Mouse (Mus musculus): ENCODE measurements at regions not wholly inside any gene's neighbourhood (a gene's known extent, or its start where the extent isn't known, plus 50 kb on each side); places are given as distances from the start of the nearest gene placed in this dataset.

GRCm38 (mm10) chr11:86881710-86882109, 74.2 kb upstream of the Dhx40 start:
- H3K4me1 ChIP-seq, result peaks cover 14% of the 10 kb centered on the region
- no peak overlapping the region for H3K27ac ChIP-seq (replicated peaks)
- no peaks in the 10 kb centered on the region for H3K9me3 ChIP-seq (replicated peaks)
- H3K27me3 ChIP-seq (ENCODE audit: low read depth, poor library complexity, severe bottlenecking), result no peaks in the 10 kb centered on the region
- DNase-seq (ENCODE audit: low spot score), result no peak
- no peaks in the 10 kb centered on the region for H3K36me3 ChIP-seq
- no peak overlapping the region for H3K4me3 ChIP-seq

- no peak overlapping the region for H3K27ac ChIP-seq (replicated peaks)
- DNase-seq (ENCODE audit: low spot score), result no peak
These were observed 71.9 kb upstream of the Dhx40 start for GRCm38 (mm10) chr11:86879356-86879905.

GRCm38 (mm10) chr11:86878327-86879065, 71.0 kb upstream of the Dhx40 start:
- H3K36me3 ChIP-seq, result no peaks in the 10 kb centered on the region
- peaks cover 36% of the 10 kb centered on the region for H3K4me1 ChIP-seq
- no peak for DNase-seq (ENCODE audit: low spot score)
- 86% methylated on average over 11 of the region's 11 CpGs for WGBS
- H3K4me3 ChIP-seq, result no peak overlapping the region
- no peak overlapping the region for H3K27ac ChIP-seq (replicated peaks)
- no peaks in the 10 kb centered on the region; the same call in 1 of the 2 replicates for H3K9me3 ChIP-seq (replicated peaks)
- no peaks in the 10 kb centered on the region; the same call in 1 of the 2 replicates for H3K27me3 ChIP-seq (ENCODE audit: low read depth, poor library complexity, severe bottlenecking)

More at GRCm38 (mm10) chr11:86879356-86879905, 71.9 kb upstream of the Dhx40 start:
- no peaks in the 10 kb centered on the region for H3K36me3 ChIP-seq
- 80% methylated on average over 6 of the region's 6 CpGs for WGBS
- H3K4me1 ChIP-seq, result peaks cover 28% of the 10 kb centered on the region
- H3K9me3 ChIP-seq (replicated peaks), result no peaks in the 10 kb centered on the region; the same call in 1 of the 2 replicates
- H3K27me3 ChIP-seq (ENCODE audit: low read depth, poor library complexity, severe bottlenecking), result no peaks in the 10 kb centered on the region; the same call in 1 of the 2 replicates
- H3K4me3 ChIP-seq, result no peak overlapping the region

- Histone ChIP-seq H3K9me3 (replicated peaks) (no peaks in the 10 kb centered on the region; the same call in 1 of the 2 replicates), H3K4me1 (peaks cover 56% of the 10 kb centered on the region), H3K27me3 (ENCODE audit: low read depth, poor library complexity, severe bottlenecking) (no peaks in the 10 kb centered on the region; the same call in 1 of the 2 replicates), H3K4me3 (no peak overlapping the region), H3K27ac (replicated peaks) (0 out of 2 replicates have a peak overlapping the region, but pooled peaks have one; percentile 6), H3K36me3 (no peaks in the 10 kb centered on the region)
- no peak for DNase-seq (ENCODE audit: low spot score)
- WGBS, result 39% methylated on average over 8 of the region's 8 CpGs
These were observed 69.0 kb upstream of the Dhx40 start for GRCm38 (mm10) chr11:86876509-86876908.

GRCm38 (mm10) chr11:86875738-86876137, 68.2 kb upstream of the Dhx40 start:
- Histone ChIP-seq H3K4me1 (peaks cover 60% of the 10 kb centered on the region), H3K9me3 (replicated peaks) (no peaks in the 10 kb centered on the region; the same call in 1 of the 2 replicates), H3K36me3 (no peaks in the 10 kb centered on the region), H3K4me3 (no peak overlapping the region), H3K27me3 (ENCODE audit: low read depth, poor library complexity, severe bottlenecking) (no peaks in the 10 kb centered on the region; the same call in 1 of the 2 replicates), H3K27ac (replicated peaks) (no peak overlapping the region)
- 88% methylated on average over 1 of the region's 1 CpGs for WGBS
- DNase-seq (ENCODE audit: low spot score), result no peak

GRCm38 (mm10) chr11:86874666-86875295, 67.2 kb upstream of the Dhx40 start:
- Histone ChIP-seq H3K27ac (replicated peaks) (0 out of 2 replicates have a peak overlapping the region, but pooled peaks have one; percentile 64), H3K4me3 (no peak overlapping the region), H3K9me3 (replicated peaks) (no peaks in the 10 kb centered on the region; the same call in 1 of the 2 replicates), H3K36me3 (no peaks in the 10 kb centered on the region), H3K27me3 (ENCODE audit: low read depth, poor library complexity, severe bottlenecking) (no peaks in the 10 kb centered on the region; the same call in 1 of the 2 replicates), H3K4me1 (peaks cover 60% of the 10 kb centered on the region)
- no peak for DNase-seq (ENCODE audit: low spot score)
- WGBS, result 74% methylated on average over 12 of the region's 12 CpGs

GRCm38 (mm10) chr11:86873406-86873700, 65.8 kb upstream of the Dhx40 start:
- Histone ChIP-seq H3K4me1 (peaks cover 51% of the 10 kb centered on the region), H3K27ac (replicated peaks) (peak overlapping the region; percentile 83), H3K9me3 (replicated peaks) (no peaks in the 10 kb centered on the region; the same call in 1 of the 2 replicates), H3K27me3 (ENCODE audit: low read depth, poor library complexity, severe bottlenecking) (no peaks in the 10 kb centered on the region; the same call in 1 of the 2 replicates), H3K4me3 (no peak overlapping the region), H3K36me3 (no peaks in the 10 kb centered on the region)
- WGBS, result 59% methylated on average over 1 of the region's 1 CpGs
- DNase-seq (ENCODE audit: low spot score), result no peak

GRCm38 (mm10) chr11:86872537-86873405, 65.2 kb upstream of the Dhx40 start:
- Histone ChIP-seq H3K9me3 (replicated peaks) (no peaks in the 10 kb centered on the region; the same call in 1 of the 2 replicates), H3K27ac (replicated peaks) (peak overlapping the region; percentile 83), H3K27me3 (ENCODE audit: low read depth, poor library complexity, severe bottlenecking) (no peaks in the 10 kb centered on the region; the same call in 1 of the 2 replicates), H3K4me1 (peaks cover 51% of the 10 kb centered on the region), H3K4me3 (no peak overlapping the region; the same call in 1 of the 2 replicates), H3K36me3 (no peaks in the 10 kb centered on the region)
- 57% methylated on average over 10 of the region's 10 CpGs for WGBS
- peak; percentile 35 for DNase-seq (ENCODE audit: low spot score)

- Histone ChIP-seq H3K27ac (replicated peaks) (peak overlapping the region; percentile 83), H3K4me3 (no peak overlapping the region), H3K4me1 (peaks cover 47% of the 10 kb centered on the region), H3K36me3 (no peaks in the 10 kb centered on the region), H3K27me3 (ENCODE audit: low read depth, poor library complexity, severe bottlenecking) (no peaks in the 10 kb centered on the region; the same call in 1 of the 2 replicates), H3K9me3 (replicated peaks) (no peaks in the 10 kb centered on the region; the same call in 1 of the 2 replicates)
- no peak for DNase-seq (ENCODE audit: low spot score)
- WGBS, result 41% methylated on average over 4 of the region's 4 CpGs
These were observed 64.2 kb upstream of the Dhx40 start for GRCm38 (mm10) chr11:86871782-86872181.

- H3K27me3 ChIP-seq (ENCODE audit: low read depth, poor library complexity, severe bottlenecking), result no peaks in the 10 kb centered on the region; the same call in 1 of the 2 replicates
- no peak overlapping the region for H3K4me3 ChIP-seq
- no peaks in the 10 kb centered on the region; the same call in 1 of the 2 replicates for H3K9me3 ChIP-seq (replicated peaks)
- no peak overlapping the region for H3K27ac ChIP-seq (replicated peaks)
- no peaks in the 10 kb centered on the region for H3K36me3 ChIP-seq
- peaks cover 38% of the 10 kb centered on the region for H3K4me1 ChIP-seq
- DNase-seq (ENCODE audit: low spot score), result no peak
- WGBS, result 86% methylated on average over 9 of the region's 9 CpGs
These were observed 63.1 kb upstream of the Dhx40 start for GRCm38 (mm10) chr11:86870486-86871165.

- Histone ChIP-seq H3K27ac (replicated peaks) (no peak overlapping the region), H3K9me3 (replicated peaks) (no peaks in the 10 kb centered on the region), H3K27me3 (ENCODE audit: low read depth, poor library complexity, severe bottlenecking) (no peaks in the 10 kb centered on the region), H3K4me1 (peaks cover 8% of the 10 kb centered on the region), H3K4me3 (no peak overlapping the region), H3K36me3 (no peaks in the 10 kb centered on the region)
- DNase-seq (ENCODE audit: low spot score), result no peak
- 88% methylated on average over 10 of the region's 10 CpGs for WGBS
These were observed 59.4 kb upstream of the Dhx40 start for GRCm38 (mm10) chr11:86866931-86867330.

Data from midbrain, embryonic 10.5 days (tissue).